Mouse (Mus musculus): ENCODE measurements around the gene Lysmd4.
A peak's percentile ranks its signal among the peaks of the same experiment; 100 is the strongest.
"Not testable (repeated sequence)": the region's sequence is repeated elsewhere in the genome, so short reads cannot be mapped to it uniquely, and the experiment has no call there.

Lysmd4 gene

GRCm38 (mm10) chr7:67230640-67231140, 8.3 kb downstream of the Lysmd4 start:
- no peak for DNase-seq (ENCODE audit: low spot score)

GRCm38 (mm10) chr7:67232504-67232903, 10.2 kb downstream of the Lysmd4 start:
- DNase-seq (ENCODE audit: low spot score): no peak

GRCm38 (mm10) chr7:67234797-67235196, 12.5 kb downstream of the Lysmd4 start:
- no peak for DNase-seq (ENCODE audit: low spot score)

- no peak for DNase-seq (ENCODE audit: low spot score)
Observed at GRCm38 (mm10) chr7:67236351-67236750, 14.0 kb downstream of the Lysmd4 start.

GRCm38 (mm10) chr7:67237752-67238151, 15.4 kb downstream of the Lysmd4 start:
- DNase-seq (ENCODE audit: low spot score): no peak

GRCm38 (mm10) chr7:67241969-67242368, 19.6 kb downstream of the Lysmd4 start:
- DNase-seq (ENCODE audit: low spot score): no peak

- DNase-seq (ENCODE audit: low spot score): no peak
Observed at GRCm38 (mm10) chr7:67243121-67243893, 21.0 kb downstream of the Lysmd4 start.

- DNase-seq (ENCODE audit: low spot score): no peak
Observed at GRCm38 (mm10) chr7:67243894-67244282, 21.5 kb downstream of the Lysmd4 start.

- no peak for DNase-seq (ENCODE audit: low spot score)
Observed at GRCm38 (mm10) chr7:67245255-67245654, 22.9 kb downstream of the Lysmd4 start.

GRCm38 (mm10) chr7:67246067-67246466, 23.7 kb downstream of the Lysmd4 start:
- no peak for DNase-seq (ENCODE audit: low spot score)

GRCm38 (mm10) chr7:67259828-67260563, 37.7 kb downstream of the Lysmd4 start:
- peak; percentile 21 for DNase-seq (ENCODE audit: low spot score)

GRCm38 (mm10) chr7:67270447-67270846, 48.1 kb downstream of the Lysmd4 start:
- DNase-seq (ENCODE audit: low spot score): not testable (repeated sequence)

GRCm38 (mm10) chr7:67283581-67283980, 61.2 kb downstream of the Lysmd4 start:
- no peak for DNase-seq (ENCODE audit: low spot score)

GRCm38 (mm10) chr7:67287456-67287855, 65.1 kb downstream of the Lysmd4 start:
- no peak for DNase-seq (ENCODE audit: low spot score)

- DNase-seq (ENCODE audit: low spot score): no peak
Observed at GRCm38 (mm10) chr7:67291356-67291755, 69.0 kb downstream of the Lysmd4 start.

GRCm38 (mm10) chr7:67296419-67296818, 74.1 kb downstream of the Lysmd4 start:
- no peak for DNase-seq (ENCODE audit: low spot score)

GRCm38 (mm10) chr7:67304937-67305336, 82.6 kb downstream of the Lysmd4 start:
- DNase-seq (ENCODE audit: low spot score): no peak

GRCm38 (mm10) chr7:67307078-67307477, 84.7 kb downstream of the Lysmd4 start:
- no peak for DNase-seq (ENCODE audit: low spot score)

GRCm38 (mm10) chr7:67308102-67308501, 85.8 kb downstream of the Lysmd4 start:
- no peak for DNase-seq (ENCODE audit: low spot score)

GRCm38 (mm10) chr7:67310151-67310550, 87.8 kb downstream of the Lysmd4 start:
- no peak for DNase-seq (ENCODE audit: low spot score)

- no peak for DNase-seq (ENCODE audit: low spot score)
Observed at GRCm38 (mm10) chr7:67313200-67313599, 90.9 kb downstream of the Lysmd4 start.

- DNase-seq (ENCODE audit: low spot score): no peak
Observed at GRCm38 (mm10) chr7:67318697-67319096, 96.4 kb downstream of the Lysmd4 start.

- no peak for DNase-seq (ENCODE audit: low spot score)
Observed at GRCm38 (mm10) chr7:67320359-67320758, 98.0 kb downstream of the Lysmd4 start.
